Mouse (Mus musculus): ENCODE measurements around the gene Anxa4.

The Anxa4 gene

DNA sequence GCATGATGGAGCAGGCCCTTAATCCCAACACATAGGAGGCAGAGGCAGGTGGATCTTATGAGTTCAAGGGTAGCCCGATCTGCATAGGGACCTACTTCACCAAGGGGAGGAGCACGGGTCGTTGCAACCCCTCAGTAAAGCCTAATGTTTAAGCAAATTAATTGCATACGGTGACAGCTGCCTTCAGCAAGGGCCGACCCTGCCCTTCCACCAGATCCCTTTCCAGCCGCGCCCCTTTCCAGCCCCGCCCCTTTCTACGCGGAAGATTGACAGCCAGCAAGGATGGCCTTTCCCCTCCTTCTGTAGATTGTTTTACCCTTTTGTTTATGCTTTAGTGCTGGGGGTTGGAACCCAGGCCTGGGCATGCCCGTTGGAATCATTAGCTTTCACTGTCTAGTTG, 8.0 kb upstream of the Anxa4 start:
- DNase-seq (ENCODE audit: low spot score in 2 of 2) = no peak

DNA sequence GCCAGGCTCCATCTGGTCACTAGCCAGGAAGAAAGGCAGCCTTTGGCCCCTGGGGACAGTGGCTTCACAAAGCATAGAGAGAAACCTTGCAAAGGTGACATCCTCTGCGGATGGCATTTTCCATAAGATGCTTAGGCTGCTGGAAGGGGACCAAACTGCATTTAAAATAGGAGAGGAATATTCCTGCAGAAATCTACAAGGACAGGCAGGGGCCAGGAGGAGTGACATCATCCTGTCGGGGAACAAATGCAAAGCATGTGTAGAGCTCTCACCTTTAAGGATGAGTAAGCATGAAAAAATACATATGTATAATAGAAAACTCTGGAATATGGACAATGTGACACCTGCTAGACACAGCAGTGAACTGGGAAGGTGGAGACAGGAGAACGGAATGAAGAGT, 7.1 kb upstream of the Anxa4 start:
- no peak for DNase-seq (ENCODE audit: low spot score in 2 of 2)

DNA sequence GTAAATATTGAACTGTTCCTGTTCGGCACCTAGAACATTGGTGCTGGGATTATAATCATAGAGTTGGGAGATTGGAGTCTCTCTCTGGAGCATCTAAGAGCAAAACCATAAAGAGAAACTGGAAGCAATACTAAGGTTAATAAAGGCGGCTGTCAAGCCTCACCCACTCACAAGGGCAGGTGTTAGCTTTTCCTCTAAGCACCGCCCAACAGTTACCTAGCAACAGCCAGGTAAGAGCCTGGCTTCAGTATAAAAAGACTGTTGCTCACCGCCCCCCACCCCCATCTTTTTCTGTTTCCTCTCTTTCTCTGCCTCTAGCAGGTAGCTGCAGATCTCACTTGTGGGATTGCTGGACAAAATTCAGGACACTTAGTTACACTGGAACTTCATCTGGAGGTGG, 4.1 kb upstream of the Anxa4 start:
- no peak for DNase-seq (ENCODE audit: low spot score in 2 of 2)

DNA sequence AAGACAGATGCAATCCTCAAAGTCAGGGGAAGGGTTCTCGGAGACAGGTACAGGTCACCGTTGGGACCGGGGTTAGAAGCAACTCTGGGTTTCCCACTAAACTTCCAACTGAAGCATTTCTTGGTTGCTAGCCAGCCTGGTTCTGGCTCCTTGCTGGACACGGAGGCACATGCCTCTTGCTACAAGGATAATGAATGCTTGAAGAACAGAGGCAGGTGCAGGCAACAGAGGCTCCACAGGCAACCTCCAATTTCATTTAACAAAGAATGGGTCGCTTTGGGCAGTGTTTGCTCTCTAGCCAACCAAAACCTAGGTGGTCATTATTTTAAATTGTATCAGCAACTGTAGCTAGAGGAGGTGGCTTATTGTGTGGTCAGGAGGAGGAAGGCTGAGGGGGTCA, 573 bp upstream of the Anxa4 start:
- no peak for DNase-seq (ENCODE audit: low spot score in 2 of 2)

DNA sequence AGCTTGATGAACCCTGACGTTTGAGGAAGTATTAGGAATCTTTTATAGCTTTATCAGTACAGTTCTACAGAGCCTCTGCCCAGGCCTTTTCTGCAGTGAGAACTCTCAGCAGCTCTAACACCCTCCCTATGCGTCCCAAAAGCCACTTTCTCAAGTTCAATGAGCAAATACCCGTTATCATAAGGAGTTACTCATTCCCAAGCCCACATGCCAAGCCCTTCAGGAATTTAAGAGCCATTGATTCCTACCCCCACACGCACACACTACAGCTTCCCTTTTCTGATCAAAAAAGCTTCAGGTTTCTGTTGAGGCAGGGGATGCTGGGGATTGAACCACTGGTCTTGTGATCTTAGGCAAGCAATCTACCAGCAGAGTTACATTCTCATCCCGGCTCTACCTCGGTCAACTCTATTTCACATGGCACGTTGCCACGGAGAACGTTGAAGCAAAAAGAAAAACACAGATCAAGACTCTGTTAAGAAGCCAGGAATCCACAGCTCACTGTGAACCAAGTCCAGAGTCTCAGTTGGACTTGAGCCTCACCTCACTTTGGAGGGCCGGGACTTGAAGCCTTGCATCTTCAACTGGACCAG, 2.9 kb downstream of the Anxa4 start:
- no peak for DNase-seq (ENCODE audit: low spot score in 2 of 2)

DNA sequence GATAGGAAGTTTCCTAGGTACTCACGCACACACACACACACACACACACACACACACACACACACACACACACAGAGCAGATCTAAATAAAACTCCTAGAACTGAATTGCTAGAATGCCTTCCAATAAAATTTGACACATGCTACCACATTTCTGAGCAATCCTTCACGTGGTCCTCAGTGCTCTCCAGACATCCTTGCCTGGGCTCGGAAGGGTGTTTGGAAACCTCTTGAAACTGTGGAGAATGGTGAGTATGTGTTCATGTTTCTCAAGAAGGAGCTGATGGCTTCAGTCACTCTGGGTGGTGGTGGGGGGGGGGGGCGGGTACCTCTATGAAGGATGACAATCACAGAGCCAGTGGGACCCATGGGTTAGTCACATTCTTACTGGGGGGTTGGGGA, 5.1 kb downstream of the Anxa4 start:
- no peak for DNase-seq (ENCODE audit: low spot score in 2 of 2)

DNA sequence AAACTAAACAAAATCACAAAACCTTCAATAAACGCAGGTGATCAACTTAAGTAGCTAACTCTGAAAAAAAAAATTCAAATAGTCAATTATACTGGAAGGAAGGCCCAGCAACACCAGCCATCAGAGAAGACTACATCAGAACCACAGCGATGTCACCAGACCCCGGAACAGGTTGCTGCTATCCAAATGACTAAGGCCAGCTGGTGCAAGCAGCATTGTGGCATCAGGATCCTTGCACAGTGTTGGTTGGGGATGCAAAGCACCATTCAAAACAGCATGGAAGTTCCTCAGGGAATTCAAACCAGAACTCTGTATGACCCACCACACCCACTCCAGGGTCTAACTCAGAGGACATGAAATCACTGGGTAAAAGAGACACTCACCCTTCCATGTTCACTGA, 6.8 kb downstream of the Anxa4 start:
- no peak for DNase-seq (ENCODE audit: low spot score in 2 of 2)

DNA sequence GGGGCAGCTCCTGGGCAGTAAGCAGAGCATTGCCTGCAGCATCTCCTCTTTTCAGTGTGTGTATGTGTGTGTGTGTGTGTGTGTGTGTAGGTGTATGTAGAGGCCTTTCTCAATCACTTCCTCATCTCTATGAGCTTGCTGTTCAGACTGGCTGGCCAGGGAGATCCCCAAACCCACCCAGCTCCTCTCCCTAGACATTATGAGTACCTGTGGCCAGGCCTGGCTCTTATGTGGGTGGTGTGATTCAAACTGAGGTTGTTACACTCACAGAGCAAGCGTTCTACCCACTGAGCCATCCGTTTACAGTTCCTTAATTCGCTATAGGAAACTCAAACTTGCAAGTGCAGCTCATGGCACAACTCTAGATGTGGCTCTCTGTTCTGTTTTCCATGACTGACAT, 8.6 kb downstream of the Anxa4 start:
- no peak for DNase-seq (ENCODE audit: low spot score in 2 of 2)

DNA sequence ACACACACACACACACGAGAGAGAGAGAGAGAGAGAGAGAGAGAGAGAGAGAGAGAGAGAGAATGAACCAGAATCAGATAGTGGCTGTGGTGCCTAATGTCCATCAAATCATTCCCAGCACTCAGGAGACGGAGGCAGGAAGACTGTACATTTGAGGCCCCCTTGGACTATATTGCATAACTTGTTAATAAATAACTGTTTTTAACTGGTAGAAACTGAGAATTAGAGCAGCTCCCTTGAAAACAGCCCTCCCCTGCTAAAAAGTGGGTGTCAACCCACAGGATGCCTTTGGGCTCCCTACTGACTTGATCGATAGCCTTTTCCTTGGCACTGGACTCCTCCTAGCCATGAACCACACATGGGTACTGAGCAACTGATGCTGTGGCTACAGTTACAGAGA, 11.0 kb downstream of the Anxa4 start:
- no peak for DNase-seq (ENCODE audit: low spot score in 2 of 2)

DNA sequence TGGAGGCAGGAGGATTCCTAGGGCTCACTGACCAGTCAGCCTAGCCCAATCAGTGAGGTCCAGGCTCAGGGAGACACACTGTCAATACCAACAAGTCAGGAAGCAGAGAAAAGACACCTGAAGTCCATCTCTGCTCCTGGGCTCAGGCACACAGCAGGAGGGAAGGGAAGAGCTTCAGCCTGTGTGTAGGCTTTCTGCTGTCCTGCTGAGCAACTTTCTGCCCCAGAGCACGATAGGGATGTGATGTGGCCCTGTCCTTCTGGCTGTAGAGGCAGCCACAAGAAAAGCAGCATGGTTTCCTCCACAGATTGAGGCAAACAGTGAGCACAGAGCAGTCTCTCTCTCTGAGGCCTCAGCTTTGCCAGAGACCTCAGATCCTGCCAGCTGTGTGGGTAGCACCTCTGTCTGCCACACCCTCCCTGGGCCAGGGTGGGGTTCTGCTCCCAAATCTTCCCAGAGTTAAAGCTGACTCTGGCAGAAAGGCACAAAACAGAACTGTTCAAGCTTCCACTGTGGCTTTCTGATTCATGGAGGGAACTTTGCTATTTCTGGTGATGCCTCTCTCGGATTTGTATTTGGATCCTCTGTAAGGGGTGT, 11.9 kb downstream of the Anxa4 start:
- no peak for DNase-seq (ENCODE audit: low spot score in 2 of 2)

DNA sequence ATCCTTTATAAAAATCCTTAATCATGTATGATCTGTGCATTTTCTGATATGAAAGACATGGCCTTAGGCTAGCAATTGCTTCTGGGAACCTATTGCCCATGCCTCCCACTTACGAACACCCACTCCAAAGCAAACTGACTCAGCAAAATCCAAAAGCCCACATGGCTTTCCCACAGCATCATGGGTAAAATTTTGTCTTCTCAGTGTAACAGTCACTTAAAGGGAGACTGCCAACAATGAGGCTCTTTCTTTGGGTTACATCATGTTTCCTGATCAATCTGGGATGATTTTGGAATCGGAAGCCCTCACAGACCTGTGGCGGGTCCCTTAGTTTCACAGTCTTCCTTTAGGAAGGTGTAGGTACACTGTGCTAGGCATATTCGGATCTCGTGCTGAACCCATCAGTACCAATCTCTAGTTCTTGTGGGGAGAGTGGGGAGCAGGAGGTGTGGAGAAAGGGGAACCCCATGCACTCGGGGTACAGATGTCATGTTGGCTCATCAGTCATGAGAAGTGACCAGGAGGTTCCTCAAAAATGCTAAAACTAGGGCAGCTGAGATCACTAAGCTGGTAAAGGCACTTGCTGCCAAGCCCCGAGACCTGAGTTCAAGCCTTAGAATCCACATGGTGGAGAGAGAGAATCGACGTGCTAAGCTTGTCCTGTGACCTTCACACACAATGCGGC, 14.3 kb downstream of the Anxa4 start:
- DNase-seq (ENCODE audit: low spot score in 2 of 2) = no peak

DNA sequence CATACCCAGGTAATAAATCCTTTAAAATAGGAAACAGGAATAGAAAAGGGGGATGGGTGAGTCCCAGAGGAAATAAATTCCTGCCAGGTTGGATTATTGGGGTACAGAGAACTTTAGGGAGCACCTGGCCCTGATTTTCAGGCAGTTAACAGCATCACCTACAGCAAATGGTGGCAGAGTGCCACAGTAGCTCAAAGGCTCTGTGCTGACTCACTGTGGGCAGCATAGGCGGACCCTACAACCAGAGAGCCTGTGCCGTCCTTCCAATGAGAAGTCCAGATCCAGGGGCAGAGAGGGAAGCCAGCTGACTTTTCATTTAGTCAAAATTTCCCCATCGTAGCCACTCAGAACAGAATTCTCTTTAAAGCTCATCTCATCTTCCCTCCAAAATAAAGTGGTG, 16.2 kb downstream of the Anxa4 start:
- no peak for DNase-seq (ENCODE audit: low spot score in 2 of 2)

DNA sequence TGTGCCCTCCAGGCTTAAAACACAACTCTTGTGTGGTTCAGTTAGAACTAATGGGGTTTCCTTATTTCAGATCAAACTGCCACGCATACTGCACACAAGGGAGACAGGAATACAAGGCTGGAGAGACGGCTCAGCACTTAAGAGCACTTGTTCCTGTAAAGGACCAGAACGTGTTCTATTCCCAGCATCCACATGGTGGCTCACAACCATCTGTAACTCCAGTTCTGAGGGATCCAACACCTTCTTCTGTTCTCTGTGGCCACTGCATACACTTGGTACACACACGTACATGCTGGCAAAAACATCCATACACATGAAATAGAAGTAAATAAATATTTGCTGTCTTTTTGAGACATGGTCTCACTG, 16.7 kb downstream of the Anxa4 start:
- DNase-seq (ENCODE audit: low spot score in 2 of 2) = no peak

DNA sequence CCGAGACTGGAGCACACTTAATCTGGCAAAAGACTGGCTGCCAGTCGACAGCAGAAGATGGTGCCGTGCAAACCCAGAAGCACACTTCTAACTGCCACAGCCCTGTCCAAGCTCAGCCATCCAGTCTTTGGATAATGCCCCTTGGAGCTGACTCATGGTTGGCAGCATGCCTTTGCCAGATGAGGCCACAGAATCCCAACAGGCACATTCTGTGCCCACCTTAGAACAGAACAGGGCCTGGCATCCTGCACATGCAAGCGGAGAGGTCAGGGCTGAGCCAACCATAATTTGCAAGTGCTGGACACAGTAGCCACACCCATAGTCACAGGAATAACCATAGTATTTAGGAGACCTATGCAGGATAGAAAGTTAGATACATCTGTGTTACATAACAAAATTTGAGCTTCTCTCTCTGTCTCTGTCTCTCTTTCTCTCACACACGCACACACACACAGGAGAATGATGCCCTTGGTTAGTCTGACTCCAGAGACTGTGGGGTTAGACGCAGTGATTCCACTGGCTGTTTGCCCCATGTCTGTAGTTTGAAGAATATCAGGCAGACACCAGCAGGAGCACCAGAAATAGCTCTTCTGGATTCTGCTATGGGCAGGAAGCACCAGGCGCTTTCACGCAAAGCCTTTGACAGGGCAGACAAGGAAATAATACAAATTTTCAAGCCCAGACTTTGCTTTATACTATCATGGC, 17.2 kb downstream of the Anxa4 start:
- DNase-seq (ENCODE audit: low spot score in 2 of 2) = no peak

DNA sequence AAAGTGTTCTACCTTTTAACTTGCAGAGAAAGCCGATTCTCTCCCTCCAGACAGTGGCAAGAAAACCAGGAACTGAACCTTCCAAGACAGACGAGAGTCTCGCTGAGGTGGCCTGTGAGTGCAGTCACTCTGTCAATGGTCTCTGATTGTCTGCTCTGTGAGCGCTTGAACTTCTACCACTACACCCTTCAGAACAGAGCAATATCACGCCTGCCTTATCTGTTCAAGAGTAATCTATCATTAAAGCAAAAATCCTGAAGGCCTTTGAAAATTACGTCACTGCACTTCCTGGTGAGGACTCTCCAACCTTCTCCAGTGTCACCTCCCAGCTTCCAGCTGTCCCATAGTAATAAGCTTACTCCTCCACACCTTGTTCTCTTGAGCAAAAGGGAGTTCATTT, 18.4 kb downstream of the Anxa4 start:
- no peak for DNase-seq (ENCODE audit: low spot score in 2 of 2)

DNA sequence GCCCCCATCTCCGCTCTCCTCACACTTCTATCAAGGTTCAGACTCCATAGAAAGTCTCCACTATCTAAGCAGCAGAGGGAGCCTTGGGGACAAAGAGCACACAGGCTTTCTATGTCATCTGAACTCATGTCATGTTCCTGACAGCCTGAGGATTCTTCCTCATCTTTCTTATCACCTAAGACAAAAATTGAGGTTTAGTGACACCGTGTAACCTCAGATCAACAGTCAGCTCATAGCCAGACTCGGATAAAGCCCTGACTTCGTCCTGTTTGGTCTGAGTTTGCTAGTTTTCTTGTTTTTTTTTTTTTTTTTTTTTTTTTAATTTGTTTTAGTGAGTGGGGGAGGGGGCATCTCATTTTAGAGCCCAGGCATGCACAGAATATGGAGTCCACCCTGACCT, 19.6 kb downstream of the Anxa4 start:
- DNase-seq (ENCODE audit: low spot score in 2 of 2) = no peak

DNA sequence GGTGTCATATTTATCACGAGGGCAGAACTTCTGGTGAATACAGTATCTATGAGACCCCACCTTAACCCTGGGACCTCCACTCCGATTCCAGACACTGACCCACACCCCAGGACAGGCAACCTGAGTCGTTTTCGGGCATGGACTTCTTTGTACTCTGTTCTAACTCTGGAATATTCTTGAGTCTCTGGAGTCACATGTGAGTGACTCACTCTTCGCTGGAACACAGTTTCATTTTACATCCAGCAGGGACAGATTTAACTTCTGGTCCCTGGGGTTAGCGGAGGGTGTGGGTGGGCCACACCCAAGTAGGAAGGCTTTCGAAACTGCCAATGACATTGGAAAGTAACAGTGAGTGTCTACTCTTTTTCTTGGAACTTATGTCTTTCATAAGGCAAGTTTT, 20.8 kb downstream of the Anxa4 start:
- no peak for DNase-seq (ENCODE audit: low spot score in 2 of 2)

DNA sequence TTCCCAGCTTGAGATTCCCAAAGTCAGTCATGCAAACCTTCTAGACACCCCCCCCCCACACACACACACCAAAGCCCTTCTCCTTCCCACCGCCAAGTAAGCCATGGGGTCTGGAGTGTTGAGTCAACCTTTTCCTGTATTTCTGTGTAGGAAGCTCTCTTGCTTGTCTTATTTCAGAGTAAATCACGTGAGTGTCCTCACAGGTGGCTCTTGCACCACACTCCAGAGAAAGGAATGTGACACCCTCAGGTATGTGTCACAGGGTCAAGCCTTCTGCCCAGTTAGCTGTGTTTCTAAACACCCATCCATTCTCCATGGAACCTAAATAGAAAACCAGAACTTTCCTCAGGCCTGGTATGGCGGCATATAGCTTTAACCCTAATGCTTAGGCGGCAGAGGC, 24.4 kb downstream of the Anxa4 start:
- no peak for DNase-seq (ENCODE audit: low spot score in 2 of 2)

DNA sequence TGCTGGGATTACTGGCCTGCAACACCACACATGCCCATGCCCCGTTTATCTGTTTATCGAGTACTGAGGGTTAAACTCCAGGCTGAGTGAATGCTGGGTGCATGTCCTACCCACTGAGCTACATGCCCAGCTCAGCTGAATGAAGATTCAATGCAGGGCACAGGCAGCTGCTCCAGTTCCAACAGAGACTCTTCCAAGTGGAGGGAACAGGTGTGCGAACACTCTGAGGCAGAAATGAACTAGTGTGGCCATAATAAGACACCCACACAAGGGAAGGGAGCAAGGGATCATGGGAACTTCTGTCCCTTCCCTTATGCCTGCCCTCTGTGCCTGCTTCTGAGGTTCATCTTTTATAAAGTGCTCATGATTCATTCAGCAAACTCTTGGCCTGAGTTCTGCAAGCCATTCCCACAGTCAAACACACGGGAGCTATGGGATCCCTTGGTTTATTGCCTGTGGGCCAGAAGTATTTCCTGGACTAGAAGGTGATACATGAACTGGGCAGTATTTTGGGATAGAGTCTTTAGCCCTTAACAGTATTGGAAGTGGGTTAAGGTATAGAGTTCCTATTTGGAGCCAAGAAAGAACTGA, 25.1 kb downstream of the Anxa4 start:
- no peak for DNase-seq (ENCODE audit: low spot score in 2 of 2)

DNA sequence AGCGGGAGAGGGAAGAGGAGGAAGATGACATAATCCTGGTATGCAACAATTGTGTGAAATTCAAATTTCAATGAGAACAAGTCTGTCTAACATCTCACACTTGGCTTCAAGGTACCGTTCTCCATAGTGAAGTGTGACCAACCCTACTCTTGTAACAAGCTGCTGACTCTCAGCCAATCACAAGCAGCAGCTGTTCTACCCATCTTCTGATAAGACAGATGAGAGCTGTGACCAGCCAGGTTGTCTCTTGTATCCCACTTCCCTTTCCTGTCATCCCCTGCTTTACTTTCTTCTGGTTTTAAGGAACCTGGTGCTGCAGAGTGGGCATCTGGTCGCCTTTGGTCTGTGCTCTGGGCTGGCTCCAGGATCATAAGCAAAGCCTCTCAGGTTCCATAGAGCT, 25.9 kb downstream of the Anxa4 start:
- DNase-seq (ENCODE audit: low spot score in 2 of 2) = no peak

DNA sequence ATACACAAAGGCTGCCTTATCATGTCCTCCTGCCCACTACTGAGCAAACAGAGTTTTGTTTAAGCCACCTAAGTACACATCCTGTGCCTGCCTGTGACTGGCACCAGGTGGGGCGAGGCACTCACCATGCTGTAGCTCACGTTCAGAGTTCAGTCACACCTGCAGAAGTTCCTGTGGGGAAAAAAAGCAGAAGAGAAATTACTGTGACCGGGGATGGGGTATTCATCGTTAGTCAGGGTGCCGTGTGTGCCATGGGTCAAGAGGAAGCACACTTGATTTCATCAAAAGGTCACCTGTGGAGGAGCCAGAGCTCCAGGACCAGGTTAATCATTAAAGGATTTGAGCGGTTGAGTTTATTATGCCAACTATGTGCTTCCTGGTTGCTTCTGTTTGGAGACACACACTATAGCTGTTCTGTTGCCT, 27.7 kb downstream of the Anxa4 start:
- no peak for DNase-seq (ENCODE audit: low spot score in 2 of 2)

DNA sequence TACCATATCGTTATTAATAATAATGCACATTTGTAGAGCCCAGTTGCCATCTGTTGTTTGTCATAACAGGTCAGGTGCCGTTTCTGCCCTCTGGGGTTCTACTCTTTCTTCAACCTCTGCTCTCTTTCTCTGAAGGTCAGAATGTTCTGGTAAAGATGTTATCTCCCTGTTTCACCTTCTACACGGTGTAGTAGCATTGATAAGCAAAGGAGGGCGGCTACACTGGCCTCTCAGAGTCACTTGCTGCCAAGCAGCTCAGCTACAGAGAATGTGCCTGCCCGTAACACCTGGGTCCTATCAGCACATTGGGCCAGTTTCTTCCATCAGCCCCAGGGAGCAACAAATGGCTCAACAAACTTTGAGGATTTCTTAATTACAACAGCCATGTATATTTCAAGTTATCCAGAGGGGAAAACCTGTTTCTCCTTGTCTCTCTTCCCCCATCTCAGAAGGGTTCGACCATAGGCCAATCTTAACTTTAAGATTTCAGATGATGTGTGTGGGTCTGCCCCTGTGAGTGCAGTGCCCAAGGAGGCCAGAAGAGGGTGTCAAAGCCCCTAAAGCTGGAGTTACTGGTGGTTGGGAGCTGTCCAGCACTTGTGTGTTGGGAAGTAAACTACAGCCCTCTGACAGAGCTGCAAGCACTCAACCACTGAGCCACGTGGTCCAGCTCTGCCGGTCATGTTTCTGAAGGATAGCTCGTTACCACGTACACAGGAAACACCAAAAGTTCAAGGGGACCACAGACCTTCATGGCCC, 39.1 kb downstream of the Anxa4 start:
- no peak for DNase-seq (ENCODE audit: low spot score in 2 of 2)

Data from frontal cortex, postnatal 25 days (tissue).